Comparison of ENCODE assay signal across 8 mouse cellular contexts in the genomic region with DNA sequence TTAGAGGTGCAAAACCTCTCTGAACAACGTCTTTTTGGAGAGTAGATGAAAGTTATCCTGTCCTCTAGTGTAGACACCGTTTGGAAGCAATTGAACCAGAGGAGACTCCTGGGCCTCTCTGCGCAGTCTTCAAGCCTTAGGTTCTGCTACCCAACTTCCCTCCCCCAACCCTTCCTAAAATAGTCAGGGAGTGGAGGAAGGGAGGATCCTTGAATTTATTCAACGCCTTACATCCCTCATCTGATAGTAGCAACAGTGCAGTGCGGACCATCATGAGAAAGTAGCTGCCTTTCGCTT. TPM values are rescaled to one million over a fixed set of nuclear protein-coding genes. Genes with fewer than 3 reads are reported as not detected.
DNase-seq lines count a peak whose midpoint lies in the region; ATAC-seq and TF ChIP-seq lines count a peak whose summit lies in the region.

No protein-coding gene starts in this region.

- H3K9me3 ChIP-seq in forebrain, embryonic 12.5 days, result no peaks in the 10 kb centered on the region
- no peaks in the 10 kb centered on the region for H3K9me3 ChIP-seq in limb, embryonic 10.5 days (replicated peaks)
- H3K9me3 ChIP-seq in midbrain, embryonic 15.5 days, result no peaks in the 10 kb centered on the region

- no peaks in the 10 kb centered on the region for H3K4me1 ChIP-seq in kidney, adult 2 months (ENCODE audit: control insufficient read depth, insufficient read depth, low read length)
- peaks cover 11% of the 10 kb centered on the region for H3K4me1 ChIP-seq in forebrain, embryonic 12.5 days
- H3K4me1 ChIP-seq in limb, embryonic 10.5 days, result peaks cover 10% of the 10 kb centered on the region
- H3K4me1 ChIP-seq in midbrain, embryonic 15.5 days, result peaks cover 18% of the 10 kb centered on the region

- ATAC-seq in forebrain, embryonic 12.5 days (ENCODE audit: low FRiP score), result no peak; the same call in 1 of the 2 replicates
- ATAC-seq in midbrain, embryonic 15.5 days (replicated peaks), result no peak
- ATAC-seq in activated CD4-positive, CD25-positive, alpha-beta regulatory T cell, adult 4 months, result no peak

- H3K36me3 ChIP-seq in kidney, adult 2 months (ENCODE audit: control insufficient read depth, insufficient read depth, low read length), result no peaks in the 10 kb centered on the region
- no peaks in the 10 kb centered on the region for H3K36me3 ChIP-seq in forebrain, embryonic 12.5 days (replicated peaks)
- H3K36me3 ChIP-seq in limb, embryonic 10.5 days, result no peaks in the 10 kb centered on the region
- H3K36me3 ChIP-seq in midbrain, embryonic 15.5 days (replicated peaks), result no peaks in the 10 kb centered on the region

- intact Hi-C loops in left cerebral cortex, postnatal 14 days (cut with DNase I), result loop anchor here (2.0 to 10.0 kb wide), 2 partner anchors 69 to 185 kb away; no protein-coding TSS in a partner anchor

- no peak for TF ChIP-seq CTCF in kidney, adult 2 months (conservative IDR thresholded peaks at IDR 0.05; ENCODE audit: insufficient read depth, insufficient read length, low read depth, low read length)

- TF ChIP-seq POLR2A in kidney, adult 2 months (IDR thresholded peaks at IDR 0.05; ENCODE audit: low read depth, low read length), result no peak

- H3K9ac ChIP-seq in forebrain, embryonic 12.5 days, result peak overlapping the region; percentile 66; the same call in 1 of the 2 replicates
- peak overlapping the region; percentile 82 for H3K9ac ChIP-seq in midbrain, embryonic 15.5 days

- peak overlapping the region; percentile 69 for H3K4me3 ChIP-seq in kidney, adult 2 months (ENCODE audit: insufficient read depth, low read depth, low read length)
- H3K4me3 ChIP-seq in forebrain, embryonic 12.5 days (replicated peaks), result peak overlapping the region; percentile 56
- peak overlapping the region; percentile 60 for H3K4me3 ChIP-seq in limb, embryonic 10.5 days
- peak overlapping the region; percentile 81 for H3K4me3 ChIP-seq in midbrain, embryonic 15.5 days

- H3K4me2 ChIP-seq in forebrain, embryonic 12.5 days, result peak overlapping the region; percentile 94
- H3K4me2 ChIP-seq in midbrain, embryonic 15.5 days, result peak overlapping the region; percentile 81

- H3K27me3 ChIP-seq in kidney, adult 2 months (replicated peaks; ENCODE audit: control insufficient read depth, insufficient read depth, low read length), result no peaks in the 10 kb centered on the region
- 0 out of 2 replicates have a peak, but pooled peaks cover 3% of the 10 kb centered on the region for H3K27me3 ChIP-seq in forebrain, embryonic 12.5 days
- H3K27me3 ChIP-seq in limb, embryonic 10.5 days (ENCODE audit: low read depth, poor library complexity, severe bottlenecking), result peaks cover 18% of the 10 kb centered on the region; the same call in 1 of the 2 replicates
- H3K27me3 ChIP-seq in midbrain, embryonic 15.5 days (replicated peaks), result no peaks in the 10 kb centered on the region; the same call in 1 of the 2 replicates

- DNase-seq in kidney, adult 2 months, result peak; percentile 47
- DNase-seq in kidney, adult 18-20 months, result no peak
- DNase-seq in limb, embryonic 10.5 days (ENCODE audit: low spot score), result peak; percentile 30
- no peak for DNase-seq in left cerebral cortex, postnatal 14 days (ENCODE audit: low spot score in 2 of 2)
- no peak for DNase-seq in testis, postnatal 14 days (ENCODE audit: low spot score)

- WGBS in kidney, adult 2 months, result 11% methylated on average over 6 of the region's 6 CpGs
- 5% methylated on average over 6 of the region's 6 CpGs for WGBS in forebrain, embryonic 12.5 days
- WGBS in limb, embryonic 10.5 days, result 7% methylated on average over 6 of the region's 6 CpGs
- 2% methylated on average over 6 of the region's 6 CpGs for WGBS in midbrain, embryonic 15.5 days

- peak overlapping the region; percentile 8; the same call in 1 of the 2 replicates for H3K27ac ChIP-seq in kidney, adult 2 months (ENCODE audit: insufficient read depth, low read depth, low read length)
- H3K27ac ChIP-seq in forebrain, embryonic 12.5 days, result no peak overlapping the region
- no peak overlapping the region for H3K27ac ChIP-seq in limb, embryonic 10.5 days
- H3K27ac ChIP-seq in midbrain, embryonic 15.5 days, result peak overlapping the region; percentile 91

RNA-seq across cellular contexts. Expression of a gene that starts 1.5 kb away (rescaled TPM):
- 10.2 and 12.3 TPM in 2 replicates for polyA plus RNA-seq in kidney, adult 2 months (2012; rRNA removed)
- polyA plus RNA-seq in forebrain, embryonic 12.5 days (2016; fragmentation: Nextera tagmentation; extraction: Ambion mirVana), result 2.5 and 3.2 TPM in 2 replicates
- 2.7 and 3.5 TPM in 2 replicates for polyA plus RNA-seq in limb, embryonic 10.5 days (2016; fragmentation: Nextera tagmentation; extraction: Ambion mirVana)
- 16.2 and 17.5 TPM in 2 replicates for polyA plus RNA-seq in midbrain, embryonic 15.5 days (2015; fragmentation: Nextera tagmentation; extraction: Ambion mirVana)
- 100 to 1,000 TPM; 247 to 308 TPM for total RNA-seq in left cerebral cortex, postnatal 14 days (2021)
- polyA plus RNA-seq in activated CD4-positive, CD25-positive, alpha-beta regulatory T cell, adult 4 months (2017; shearing (Covaris generic)), result 10 to 100 TPM; 14.7 to 17.8 TPM

RNA-seq across cellular contexts. Expression of a gene that starts 43.8 kb away (rescaled TPM):
- polyA plus RNA-seq in kidney, adult 2 months (2012; rRNA removed), result 3.4 and 3.8 TPM in 2 replicates
- polyA plus RNA-seq in forebrain, embryonic 12.5 days (2016; fragmentation: Nextera tagmentation; extraction: Ambion mirVana), result 0.92 and 1.7 TPM in 2 replicates
- 2.0 and 2.2 TPM in 2 replicates for polyA plus RNA-seq in limb, embryonic 10.5 days (2016; fragmentation: Nextera tagmentation; extraction: Ambion mirVana)
- polyA plus RNA-seq in midbrain, embryonic 15.5 days (2015; fragmentation: Nextera tagmentation; extraction: Ambion mirVana), result 0.65 and 0.71 TPM in 2 replicates
- total RNA-seq in left cerebral cortex, postnatal 14 days (2021), result 1 to 10 TPM in 1 of 2 experiments, under 1 TPM in 1; 0.59 to 1.1 TPM
- polyA plus RNA-seq in activated CD4-positive, CD25-positive, alpha-beta regulatory T cell, adult 4 months (2017; shearing (Covaris generic)), result not detected

Comparison
In these comparisons a context has a peak if more than half of its experiments do, and no peak if none do; other contexts are left out.
1. DNase-seq: peak in kidney, adult 2 months (single experiment) and limb, embryonic 10.5 days (single experiment); none in kidney, adult 18-20 months (single experiment), left cerebral cortex, postnatal 14 days (0 of 2) and testis, postnatal 14 days (single experiment).
2. H3K27ac ChIP-seq: peak in kidney, adult 2 months (single experiment) and midbrain, embryonic 15.5 days (single experiment); none in forebrain, embryonic 12.5 days (single experiment) and limb, embryonic 10.5 days (single experiment).
3. Peak in every context shown above with its lines, with median percentiles within 50 percentile points of each other: H3K4me3 ChIP-seq.